Mouse (Mus musculus) urinary bladder, adult 2 months (tissue): ENCODE measurements around the gene Kazn. TPM values are rescaled to one million over a fixed set of nuclear protein-coding genes. Genes with fewer than 3 reads are reported as not detected.

ENCODE experiments used
- DNase-seq: peaks from one replicate; pipeline ENCODE4 v3.0.0; 2022; ENCODE audit warnings: low spot score
- polyA plus RNA-seq: library from polyadenylated mRNA; depleted of rRNA; stranded (reverse); fragments of >200 nt; gene quantifications from 2 replicates; pipeline ENCODE4 v1.2.3, GENCODE M21; 2012

Kazn gene
- polyA plus RNA-seq, 1 experiment, result 13.8 TPM

- DNase-seq, result no peak
Measured at GRCm38 (mm10) chr4:142118522-142118921, 120.7 kb downstream of the Kazn start.

- DNase-seq, result no peak
Measured at GRCm38 (mm10) chr4:142117993-142118392, 121.2 kb downstream of the Kazn start.

GRCm38 (mm10) chr4:142113306-142113705 lies 125.9 kb downstream of the Kazn start:
- no peak for DNase-seq

- no peak for DNase-seq
Measured at GRCm38 (mm10) chr4:142103081-142103671, 136.0 kb downstream of the Kazn start.

GRCm38 (mm10) chr4:142098303-142098702 lies 140.9 kb downstream of the Kazn start:
- DNase-seq, result peak; percentile 56

- DNase-seq, result no peak
Measured at GRCm38 (mm10) chr4:142097871-142098270, 141.3 kb downstream of the Kazn start.

GRCm38 (mm10) chr4:142095513-142096241 lies 143.5 kb downstream of the Kazn start:
- peak; percentile 52 for DNase-seq

- DNase-seq, result no peak
Measured at GRCm38 (mm10) chr4:142094386-142094785, 144.8 kb downstream of the Kazn start.

- no peak for DNase-seq
Measured at GRCm38 (mm10) chr4:142091100-142091499, 148.1 kb downstream of the Kazn start.

GRCm38 (mm10) chr4:142089966-142090365 lies 149.2 kb downstream of the Kazn start:
- DNase-seq, result no peak

- no peak for DNase-seq
Measured at GRCm38 (mm10) chr4:142088836-142089235, 150.4 kb downstream of the Kazn start.

- no peak for DNase-seq
Measured at GRCm38 (mm10) chr4:142088409-142088808, 150.8 kb downstream of the Kazn start.

GRCm38 (mm10) chr4:142084936-142085563 lies 154.2 kb downstream of the Kazn start:
- DNase-seq, result no peak

GRCm38 (mm10) chr4:142084131-142084899 lies 154.9 kb downstream of the Kazn start, which contains the start of gene Tmem51:
Gene Tmem51 (minus strand): TSS chr4:142084304.
- peak; percentile 79 for DNase-seq

GRCm38 (mm10) chr4:142083762-142084130 lies 155.5 kb downstream of the Kazn start:
- no peak for DNase-seq

GRCm38 (mm10) chr4:142083193-142083592 lies 156.0 kb downstream of the Kazn start:
- no peak for DNase-seq

GRCm38 (mm10) chr4:142082703-142083102 lies 156.5 kb downstream of the Kazn start:
- no peak for DNase-seq

- DNase-seq, result no peak
Measured at GRCm38 (mm10) chr4:142081631-142082283, 157.4 kb downstream of the Kazn start.

GRCm38 (mm10) chr4:142080901-142081630 lies 158.1 kb downstream of the Kazn start:
- DNase-seq, result no peak

GRCm38 (mm10) chr4:142080487-142080767 lies 158.8 kb downstream of the Kazn start:
- DNase-seq, result no peak
